Mouse (Mus musculus) olfactory bulb, adult 2 months (tissue): Measurements from ENCODE around the gene Btbd19.

ENCODE experiments used
- CTCF ChIP-seq: fragments of 200-500 bp; IDR thresholded peaks from 2 replicates; pipeline ENCODE4 v1.5.1; 2012; ENCODE audit warnings: low read depth, mild to moderate bottlenecking, low read length, moderate library complexity; ENCODE audit not compliant: insufficient read depth
- POLR2A ChIP-seq: fragments of 200-500 bp; IDR thresholded peaks from 2 replicates; pipeline ENCODE4 v1.6.1; 2012; ENCODE audit warnings: mild to moderate bottlenecking, low read depth, low read length, moderate library complexity; ENCODE audit not compliant: insufficient read depth

GRCm38 (mm10) chr4:117094626-117095361, 30.7 kb downstream of the Btbd19 start:
- no peak for TF ChIP-seq CTCF
- TF ChIP-seq POLR2A, result no peak
